Comparison of ENCODE assay signal across 9 mouse cellular contexts in the genomic region with DNA sequence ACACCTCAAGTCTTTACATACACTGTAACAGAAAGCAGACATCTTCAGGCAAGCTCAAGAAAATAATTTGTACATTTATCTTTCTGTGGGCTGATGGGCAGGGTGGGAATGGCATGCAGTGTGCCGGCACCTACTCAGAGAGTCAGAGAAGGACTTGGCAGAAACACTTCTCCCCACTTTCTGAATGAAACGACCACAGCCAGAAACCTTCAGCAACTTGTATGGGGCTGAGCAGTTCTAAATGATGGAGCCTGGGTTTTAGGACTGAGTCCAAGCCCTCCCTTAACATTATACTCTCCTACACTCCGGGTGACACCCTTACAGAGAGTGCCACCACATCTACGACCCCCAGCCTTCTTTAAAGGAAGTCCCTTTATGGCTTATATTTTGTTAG. TPM values are rescaled to one million over a fixed set of nuclear protein-coding genes. Genes with fewer than 3 reads are reported as not detected.
DNase-seq lines count a peak whose midpoint lies in the region; ATAC-seq and TF ChIP-seq lines count a peak whose summit lies in the region.
"Had no signal": no experiment of that assay in that cellular context is flagged by ENCODE, and none has a peak within 500 bp of the region (broad histone marks: within the 10 kb centered on the region; RNA-seq: fewer than 3 reads in every experiment).

No protein-coding gene starts in this region.

- DNase-seq in hindbrain, embryonic 11.5 days (ENCODE audit: low spot score), result no peak
- no peak for DNase-seq in Patski (ENCODE audit: low read depth, low spot score)
- DNase-seq in left cerebral cortex, adult 11 months (ENCODE audit: low spot score), result no peak
- DNase-seq in gastrocnemius, postnatal 10 days, result no peak
- DNase-seq: kidney, adult 9 months had no signal

- CTCF ChIA-PET in Patski (lab: Charles Lee), result interaction anchor here (1.2 to 2.2 kb wide), 2 partner anchors 17 to 99 kb away, joined by 3 to 5 read pairs; no protein-coding TSS in a partner anchor

- TF ChIP-seq CTCF in Patski (IDR thresholded peaks at IDR 0.05), result no peak

- H3K36me3 ChIP-seq in hindbrain, embryonic 13.5 days, result no peaks in the 10 kb centered on the region
- H3K36me3 ChIP-seq in hindbrain, embryonic 11.5 days (ENCODE audit: control insufficient read depth, insufficient read depth, low read length), result no peaks in the 10 kb centered on the region
- no peaks in the 10 kb centered on the region for H3K36me3 ChIP-seq in forebrain, embryonic 12.5 days (replicated peaks)
- H3K36me3 ChIP-seq in liver, embryonic 15.5 days (replicated peaks), result no peaks in the 10 kb centered on the region

- H3K4me3 ChIP-seq in hindbrain, embryonic 13.5 days, result no peak overlapping the region
- no peak overlapping the region for H3K4me3 ChIP-seq in hindbrain, embryonic 11.5 days (ENCODE audit: low read depth, low read length)
- H3K4me3 ChIP-seq in forebrain, embryonic 12.5 days (replicated peaks), result no peak overlapping the region
- H3K4me3 ChIP-seq in liver, embryonic 15.5 days (replicated peaks), result no peak overlapping the region

- no peak overlapping the region for H3K4me2 ChIP-seq in hindbrain, embryonic 13.5 days
- no peak overlapping the region for H3K4me2 ChIP-seq in hindbrain, embryonic 11.5 days (replicated peaks; ENCODE audit: low read depth, low read length)
- H3K4me2 ChIP-seq in forebrain, embryonic 12.5 days, result no peak overlapping the region
- H3K4me2 ChIP-seq in liver, embryonic 15.5 days, result peak overlapping the region; percentile 17

- no peaks in the 10 kb centered on the region for H3K27me3 ChIP-seq in hindbrain, embryonic 13.5 days
- H3K27me3 ChIP-seq in hindbrain, embryonic 11.5 days (ENCODE audit: control insufficient read depth, insufficient read depth, low read length), result no peaks in the 10 kb centered on the region
- H3K27me3 ChIP-seq in Patski, result no peaks in the 10 kb centered on the region
- H3K27me3 ChIP-seq in forebrain, embryonic 12.5 days, result no peaks in the 10 kb centered on the region
- no peaks in the 10 kb centered on the region for H3K27me3 ChIP-seq in liver, embryonic 15.5 days

- H3K9me3 ChIP-seq in hindbrain, embryonic 13.5 days, result no peaks in the 10 kb centered on the region
- no peaks in the 10 kb centered on the region for H3K9me3 ChIP-seq in hindbrain, embryonic 11.5 days (ENCODE audit: control insufficient read depth, low read length)
- H3K9me3 ChIP-seq in forebrain, embryonic 12.5 days, result no peaks in the 10 kb centered on the region
- H3K9me3 ChIP-seq in liver, embryonic 15.5 days (replicated peaks), result no peaks in the 10 kb centered on the region

- peak overlapping the region; percentile 44; the same call in 1 of the 2 replicates for H3K27ac ChIP-seq in hindbrain, embryonic 13.5 days
- H3K27ac ChIP-seq in hindbrain, embryonic 11.5 days (ENCODE audit: low read depth, low read length), result no peak overlapping the region
- 0 out of 2 replicates have a peak overlapping the region, but pooled peaks have one; percentile 21 for H3K27ac ChIP-seq in forebrain, embryonic 12.5 days
- no peak overlapping the region for H3K27ac ChIP-seq in liver, embryonic 15.5 days (replicated peaks)
- H3K27ac ChIP-seq: liver, embryonic 14.5 days had no signal

- WGBS in hindbrain, embryonic 13.5 days, result 69% methylated on average over 4 of the region's 4 CpGs
- 78% methylated on average over 4 of the region's 4 CpGs for WGBS in hindbrain, embryonic 11.5 days
- WGBS in forebrain, embryonic 12.5 days, result 78% methylated on average over 4 of the region's 4 CpGs
- 36% methylated on average over 4 of the region's 4 CpGs for WGBS in liver, embryonic 15.5 days (ENCODE audit: insufficient replicate concordance)

- no peak for ATAC-seq in hindbrain, embryonic 13.5 days (ENCODE audit: low FRiP score)
- no peak for ATAC-seq in hindbrain, embryonic 11.5 days (ENCODE audit: low FRiP score)
- peak; percentile 14 for ATAC-seq in Patski
- ATAC-seq in forebrain, embryonic 12.5 days (ENCODE audit: low FRiP score), result no peak
- 0 out of 2 replicates have a peak, but pooled peaks have one; percentile 9 for ATAC-seq in liver, embryonic 15.5 days (ENCODE audit: insufficient read depth)

- H3K4me1 ChIP-seq in hindbrain, embryonic 13.5 days (replicated peaks), result peaks cover 9% of the 10 kb centered on the region
- no peaks in the 10 kb centered on the region for H3K4me1 ChIP-seq in hindbrain, embryonic 11.5 days (replicated peaks; ENCODE audit: control insufficient read depth, insufficient read depth, low read length)
- no peaks in the 10 kb centered on the region for H3K4me1 ChIP-seq in forebrain, embryonic 12.5 days
- peaks cover 30% of the 10 kb centered on the region for H3K4me1 ChIP-seq in liver, embryonic 15.5 days (replicated peaks)

- in situ Hi-C loops in Patski (cut with MboI; ENCODE audit: low pct_unique_long_range_greater_than_20kb), result no loop called here

- H3K9ac ChIP-seq in hindbrain, embryonic 13.5 days, result no peak overlapping the region
- H3K9ac ChIP-seq in hindbrain, embryonic 11.5 days (ENCODE audit: low read depth, low read length), result no peak overlapping the region
- H3K9ac ChIP-seq in forebrain, embryonic 12.5 days, result no peak overlapping the region
- H3K9ac ChIP-seq in liver, embryonic 15.5 days, result no peak overlapping the region
- H3K9ac ChIP-seq: liver, embryonic 14.5 days had no signal

- POLR2A ChIA-PET in Patski (lab: Charles Lee), result no interaction called here

RNA-seq across cellular contexts. Expression of a gene that starts 1.1 kb away (rescaled TPM):
- polyA plus RNA-seq in hindbrain, embryonic 13.5 days (2015; fragmentation: Nextera tagmentation; extraction: Ambion mirVana), result 1.0 and 1.2 TPM in 2 replicates
- 1.9 and 3.2 TPM in 2 replicates for polyA plus RNA-seq in hindbrain, embryonic 11.5 days (2014; fragmentation: Nextera tagmentation; extraction: Ambion mirVana)
- not detected for polyA plus RNA-seq in Patski (2021)
- polyA plus RNA-seq in forebrain, embryonic 12.5 days (2016; fragmentation: Nextera tagmentation; extraction: Ambion mirVana), result 1.4 and 1.8 TPM in 2 replicates
- 1.3 and 1.5 TPM in 2 replicates for polyA plus RNA-seq in liver, embryonic 15.5 days (2015; fragmentation: Nextera tagmentation; extraction: Ambion mirVana)
- total RNA-seq in gastrocnemius, postnatal 10 days (2021), result 1 to 10 TPM in 1 of 2 experiments, under 1 TPM in 1; 0.68 to 1.4 TPM

RNA-seq across cellular contexts. Expression of a gene that starts 48.4 kb away (rescaled TPM):
- polyA plus RNA-seq in hindbrain, embryonic 13.5 days (2015; fragmentation: Nextera tagmentation; extraction: Ambion mirVana), result 0.21 and 0.36 TPM in 2 replicates
- 0.13 and 0.59 TPM in 2 replicates for polyA plus RNA-seq in hindbrain, embryonic 11.5 days (2014; fragmentation: Nextera tagmentation; extraction: Ambion mirVana)
- polyA plus RNA-seq in Patski (2021), result 0.06 TPM
- polyA plus RNA-seq in forebrain, embryonic 12.5 days (2016; fragmentation: Nextera tagmentation; extraction: Ambion mirVana), result 0.20 and 0.35 TPM in 2 replicates
- 0.13 TPM in 1 of 2 replicates, not detected in the other for polyA plus RNA-seq in liver, embryonic 15.5 days (2015; fragmentation: Nextera tagmentation; extraction: Ambion mirVana)
- not detected for total RNA-seq in gastrocnemius, postnatal 10 days (2021)

Comparison
In these comparisons a context has a peak if more than half of its experiments do, and no peak if none do; other contexts are left out.
1. H3K27ac ChIP-seq: peak in hindbrain, embryonic 13.5 days (single experiment) and forebrain, embryonic 12.5 days (single experiment); none in hindbrain, embryonic 11.5 days (single experiment) and liver, embryonic 15.5 days (single experiment).
2. ATAC-seq: peak in Patski (single experiment) and liver, embryonic 15.5 days (single experiment); none in hindbrain, embryonic 13.5 days (single experiment), hindbrain, embryonic 11.5 days (single experiment) and forebrain, embryonic 12.5 days (single experiment).